Mouse (Mus musculus) heart, adult 8-10 months (tissue): ENCODE measurements around the gene Mtap. TPM values are rescaled to one million over a fixed set of nuclear protein-coding genes. Genes with fewer than 3 reads are reported as not detected.

Experiments
- DNase-seq: peaks from one replicate; pipeline ENCODE4 v3.0.0; 2022; ENCODE audit warnings: low spot score
- total RNA-seq, 4 experiments: library from RNA; stranded (reverse); gene quantifications; 2 replicates each; pipeline ENCODE4 v1.2.4; 2022

Mtap gene
- total RNA-seq, 4 experiments from 2014 or later = 19.9 to 23.2 (median 22.0) TPM

GRCm38 (mm10) chr4:89210314-89210713, 73.4 kb downstream of the Mtap start:
- no peak for DNase-seq

- DNase-seq = no peak
These were observed 75.3 kb downstream of the Mtap start for GRCm38 (mm10) chr4:89212178-89212577.

Other genes starting within 250 kb of the Mtap start
- gene Cdkn2a, start 157.5 kb downstream of the Mtap start, total RNA-seq = under 1 TPM in 2 of 4 experiments, not detected in 2; 0.32 to 0.62 TPM
- gene Cdkn2b, start 173.9 kb downstream of the Mtap start, total RNA-seq = 1 to 10 TPM in 1 of 4 experiments, under 1 TPM in 3; 0.50 to 1.9 (median 0.71) TPM